Mouse (Mus musculus) neutrophil, adult 5-6 weeks (primary cell): ENCODE results near the gene F10. TPM values are rescaled to one million over a fixed set of nuclear protein-coding genes. Genes with fewer than 3 reads are reported as not detected.
"Not testable (repeated sequence)": the region's sequence is repeated elsewhere in the genome, so short reads cannot be mapped to it uniquely, and the experiment has no call there.

Source experiments
- ATAC-seq: fragments of 151-379, 151-347 bp; 2 replicates; pipeline ENCODE4 v1.8.0; 2017; ENCODE audit warnings: mild to moderate bottlenecking, moderate TSS enrichment; ENCODE audit not compliant: insufficient number of reproducible peaks, poor library complexity, low FRiP score, severe bottlenecking; ENCODE audit errors: extremely low read depth
- total RNA-seq: library from RNA; stranded (forward); fragments of 200-1000 nt; gene quantifications from 2 replicates; pipeline ENCODE4 v1.2.3, GENCODE M21; 2017

The F10 gene
- total RNA-seq, 1 experiment from 2014 or later: 6.1 TPM

GRCm38 (mm10) chr8:13047652-13048051 lies 10.5 kb downstream of the F10 start:
- ATAC-seq: no peak

DNA sequence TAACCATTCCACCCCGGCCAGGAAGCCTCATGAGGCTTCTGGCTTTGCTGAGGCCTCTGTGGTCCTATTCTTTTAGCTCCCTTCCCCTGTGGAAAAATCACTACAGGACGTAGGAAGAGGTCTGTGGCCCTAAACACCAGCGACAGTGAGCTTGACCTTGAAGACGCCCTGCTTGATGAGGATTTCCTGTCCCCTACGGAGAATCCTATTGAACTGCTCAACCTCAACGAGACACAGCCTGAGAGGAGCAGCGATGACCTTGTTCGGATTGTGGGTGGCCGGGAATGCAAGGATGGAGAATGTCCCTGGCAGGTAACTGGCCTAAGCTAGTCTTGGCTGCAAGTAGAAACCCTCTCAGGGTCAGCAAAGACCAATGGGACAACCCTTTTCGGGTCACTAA lies 13.4 kb downstream of the F10 start:
- no peak for ATAC-seq

DNA sequence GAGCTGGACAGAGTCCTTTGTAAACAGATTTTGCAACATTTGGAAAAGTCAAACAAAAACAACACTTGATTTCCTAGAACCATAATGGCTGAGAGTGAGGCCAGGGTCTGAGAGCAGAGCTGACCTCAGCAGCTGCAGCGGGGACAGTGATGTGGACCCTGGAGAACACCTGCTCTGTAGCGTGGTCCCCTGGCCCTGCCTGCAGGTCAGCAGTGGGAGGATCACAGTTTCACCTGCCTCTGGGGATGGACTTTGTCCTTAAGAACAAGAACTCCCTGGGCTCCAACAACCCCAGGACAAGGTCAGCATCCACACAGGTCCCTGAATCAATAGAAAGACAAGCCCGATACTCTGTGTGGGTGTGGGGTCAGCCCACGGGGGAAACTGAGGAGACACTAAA lies 20.2 kb downstream of the F10 start:
- no peak for ATAC-seq

- ATAC-seq: no peak
Measured at GRCm38 (mm10) chr8:13060441-13061150, 23.5 kb downstream of the F10 start, which contains the start of gene Proz. Proz (plus strand) TSS chr8:13060914.

- no peak for ATAC-seq
Measured at GRCm38 (mm10) chr8:13063112-13063511, 26.0 kb downstream of the F10 start.

DNA sequence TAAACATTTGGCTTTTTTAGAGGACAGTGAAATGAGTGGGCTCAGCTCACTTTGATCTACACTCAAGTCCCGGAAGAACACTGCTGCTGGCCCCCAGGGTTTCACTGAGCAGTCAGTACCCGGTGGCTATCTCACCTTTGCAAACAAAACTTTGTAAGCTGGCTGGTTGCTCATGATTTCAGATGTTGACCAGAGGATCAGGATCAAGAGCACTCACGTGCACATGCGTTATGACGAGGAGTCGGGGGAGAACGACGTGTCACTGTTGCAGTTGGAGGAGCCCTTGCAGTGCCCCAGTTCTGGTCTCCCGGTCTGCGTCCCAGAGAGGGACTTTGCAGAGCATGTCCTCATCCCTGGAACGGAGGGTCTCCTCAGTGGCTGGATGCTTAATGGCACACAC lies 36.1 kb downstream of the F10 start:
- no peak for ATAC-seq

DNA sequence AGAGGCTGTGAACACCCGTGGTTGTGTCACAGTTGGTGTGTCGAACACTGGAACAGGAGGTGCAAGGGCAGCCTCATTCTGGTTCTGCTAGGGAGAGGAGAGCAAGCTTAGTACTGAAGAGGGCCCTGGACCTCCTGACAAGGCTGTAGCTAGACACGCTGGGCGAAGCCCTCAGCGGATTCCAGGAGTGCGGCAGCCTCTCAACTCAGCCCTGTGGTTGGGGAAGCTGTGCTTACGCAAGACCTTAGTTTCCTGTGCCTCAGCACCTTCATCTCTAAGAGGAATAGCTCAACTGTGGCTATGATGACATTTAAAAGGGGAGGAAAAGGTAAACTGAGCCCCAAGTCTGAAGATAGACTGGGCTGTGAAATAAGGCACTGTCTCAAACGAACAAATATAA lies 37.9 kb downstream of the F10 start:
- peak; percentile 17; the same call in 1 of the 2 replicates for ATAC-seq

GRCm38 (mm10) chr8:13075579-13075978 lies 38.5 kb downstream of the F10 start:
- not testable (repeated sequence) for ATAC-seq

GRCm38 (mm10) chr8:13077542-13077941 lies 40.4 kb downstream of the F10 start:
- no peak for ATAC-seq

DNA sequence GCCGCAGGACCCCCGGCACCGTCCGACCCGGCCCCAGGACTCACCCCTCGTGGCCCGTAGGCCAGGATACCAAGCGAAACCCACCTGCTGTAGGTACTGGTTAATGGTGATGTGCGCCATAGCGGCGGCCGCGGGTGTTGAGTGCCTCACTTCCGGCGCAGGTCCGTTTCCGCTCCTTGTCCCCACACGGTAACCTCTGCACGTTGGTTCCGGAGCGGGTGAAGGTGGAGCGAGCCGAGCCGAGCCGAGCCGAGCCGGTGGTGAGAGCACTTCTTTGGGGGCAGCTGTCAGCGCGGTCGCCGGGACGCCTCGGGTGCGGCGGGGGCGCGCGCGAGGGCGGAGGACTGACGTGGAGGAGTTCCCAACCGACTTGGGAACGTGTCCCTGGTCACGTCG lies 67.6 kb downstream of the F10 start:
- peak; percentile 69 for ATAC-seq

DNA sequence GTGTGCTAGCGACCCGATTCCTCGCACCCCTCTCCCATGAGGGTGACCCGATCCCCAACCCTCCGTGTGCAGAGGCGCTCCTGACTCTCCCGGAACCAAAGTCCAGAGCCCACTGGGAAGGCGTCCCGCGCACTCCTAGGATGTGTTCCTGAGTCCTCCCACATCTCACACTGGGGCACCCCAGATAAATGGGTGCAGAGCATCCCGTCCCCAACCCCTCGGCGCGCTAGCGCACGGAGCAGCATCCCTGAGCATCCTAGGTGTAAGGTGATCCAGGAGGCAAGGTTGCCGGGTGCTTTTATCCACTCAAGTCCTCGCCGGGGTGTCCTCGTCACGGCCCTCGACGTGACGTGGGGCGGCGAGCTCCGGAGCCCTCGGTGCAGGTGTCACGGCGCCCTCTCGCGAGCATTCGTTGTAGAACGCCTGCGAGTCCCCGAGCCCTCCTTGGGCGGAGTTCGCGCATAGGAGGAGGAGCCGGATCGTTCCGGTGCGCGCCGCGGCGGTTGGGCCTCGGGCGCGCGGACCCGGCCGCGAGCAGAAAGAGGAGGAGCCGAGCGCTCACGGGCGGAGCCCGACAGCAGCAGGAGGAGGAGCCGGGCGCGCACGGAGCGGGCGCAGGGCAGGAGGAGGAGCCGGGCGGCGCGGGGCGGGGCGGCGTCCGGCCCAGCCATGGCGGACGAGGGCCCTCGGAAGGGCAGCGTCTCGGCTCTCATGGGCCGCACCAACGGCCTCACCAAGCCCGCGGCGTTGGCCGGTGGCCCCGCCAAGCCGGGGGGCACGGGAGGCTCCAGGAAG lies 68.2 kb downstream of the F10 start, which contains the start of the genes Pcid2 and Cul4a:
Gene Pcid2 (minus strand): TSS at position 373 of the 795 bp plus-strand sequence.
Gene Cul4a (plus strand): TSS at position 535 of the 795 bp plus-strand sequence.
- peak; percentile 92 for ATAC-seq

- no peak for ATAC-seq
Measured at GRCm38 (mm10) chr8:13105908-13106551, 68.9 kb downstream of the F10 start.

Other genes starting within 250 kb of the F10 start
- gene Mcf2l, start 163.5 kb upstream of the F10 start, total RNA-seq: 8.8 and 9.3 TPM in 2 replicates
- 0.23 TPM in 1 of 2 replicates, not detected in the other for gene F7, start 11.3 kb upstream of the F10 start, total RNA-seq
- gene Proz, start 23.6 kb downstream of the F10 start, total RNA-seq: 0.12 TPM in 1 of 2 replicates, not detected in the other
- gene Pcid2, start 68.2 kb downstream of the F10 start, total RNA-seq: 44.0 and 45.2 TPM in 2 replicates
- 57.1 and 64.4 TPM in 2 replicates for gene Cul4a, start 68.3 kb downstream of the F10 start, total RNA-seq
- 161 and 169 TPM in 2 replicates for gene Lamp1, start 121.9 kb downstream of the F10 start, total RNA-seq
- gene Grtp1, start 163.3 kb downstream of the F10 start, total RNA-seq: 0.37 and 0.47 TPM in 2 replicates
- not detected in 2 replicates for gene Adprhl1, start 216.9 kb downstream of the F10 start, total RNA-seq